Comparison of ENCODE assay signal across 11 mouse cellular contexts in genomic region chr2:17363337-17364216, GRCm38 (mm10).
DNase-seq lines count a peak whose midpoint lies in the region; ATAC-seq and TF ChIP-seq lines count a peak whose summit lies in the region.
"Had no signal": no experiment of that assay in that cellular context is flagged by ENCODE, and none has a peak within 500 bp of the region (broad histone marks: within the 10 kb centered on the region; RNA-seq: fewer than 3 reads in every experiment).

No protein-coding gene starts in this region.

- WGBS in midbrain, postnatal 0 days, result 33% methylated on average over 12 of the region's 12 CpGs
- whole genome bisulfite sequencing in hindbrain, embryonic 14.5 days, result 69% methylated on average over 12 of the region's 12 CpGs

- no peak overlapping the region for H3K9ac ChIP-seq in midbrain, postnatal 0 days (replicated peaks; ENCODE audit: low read length, poor library complexity, severe bottlenecking)
- H3K9ac ChIP-seq in hindbrain, embryonic 14.5 days, result no peak overlapping the region
- H3K9ac ChIP-seq: hindbrain, embryonic 13.5 days had no signal

- peak; percentile 14 to 17 for DNase-seq in layer of hippocampus, postnatal 14 days (ENCODE audit: low spot score in 2 of 2)
- DNase-seq in layer of hippocampus, adult 9-11 months, result no peak
- DNase-seq in T-cell, adult 2 months (ENCODE audit: low spot score), result peak; percentile 39
- peak; percentile 26 for DNase-seq in embryo, embryonic 11 days
- no peak for DNase-seq in midbrain, postnatal 0 days (ENCODE audit: low spot score)
- DNase-seq in hindbrain, embryonic 14.5 days (ENCODE audit: low spot score), result no peak
- DNase-seq in cerebellum, adult 18-20 months, result no peak
- DNase-seq in urinary bladder, postnatal 25 days (ENCODE audit: low spot score), result no peak
- DNase-seq: cerebellum, adult 11-12 months; right cerebral cortex, postnatal 14 days had no signal

- peak overlapping the region; percentile 22; the same call in 1 of the 2 replicates for H3K4me2 ChIP-seq in midbrain, postnatal 0 days (ENCODE audit: low read depth, low read length, poor library complexity, severe bottlenecking)
- H3K4me2 ChIP-seq in hindbrain, embryonic 14.5 days (replicated peaks), result no peak overlapping the region
- H3K4me2 ChIP-seq: hindbrain, embryonic 13.5 days had no signal

- H3K4me3 ChIP-seq in midbrain, postnatal 0 days (ENCODE audit: low read depth, low read length), result no peak overlapping the region
- H3K4me3 ChIP-seq in hindbrain, embryonic 14.5 days (replicated peaks; ENCODE audit: low read length), result no peak overlapping the region
- H3K4me3 ChIP-seq: hindbrain, embryonic 13.5 days had no signal

- H3K27me3 ChIP-seq in midbrain, postnatal 0 days (ENCODE audit: insufficient read depth, low read length), result no peaks in the 10 kb centered on the region
- H3K27me3 ChIP-seq in hindbrain, embryonic 14.5 days (ENCODE audit: control insufficient read depth, insufficient read depth, low read length), result no peaks in the 10 kb centered on the region
- H3K27me3 ChIP-seq: hindbrain, embryonic 13.5 days had no signal

- no peak overlapping the region for H3K27ac ChIP-seq in midbrain, postnatal 0 days (ENCODE audit: low read depth, low read length)
- no peak overlapping the region for H3K27ac ChIP-seq in hindbrain, embryonic 14.5 days
- H3K27ac ChIP-seq: hindbrain, embryonic 13.5 days had no signal

- no peaks in the 10 kb centered on the region for H3K4me1 ChIP-seq in midbrain, postnatal 0 days (ENCODE audit: insufficient read depth, low read length)
- H3K4me1 ChIP-seq in hindbrain, embryonic 14.5 days (replicated peaks; ENCODE audit: control insufficient read depth, insufficient read depth, low read length), result no peaks in the 10 kb centered on the region
- H3K4me1 ChIP-seq: hindbrain, embryonic 13.5 days had no signal

- no peak for ATAC-seq in midbrain, postnatal 0 days (ENCODE audit: low FRiP score)
- ATAC-seq in hindbrain, embryonic 14.5 days (ENCODE audit: low FRiP score), result no peak

- no peaks in the 10 kb centered on the region for H3K36me3 ChIP-seq in midbrain, postnatal 0 days (ENCODE audit: insufficient read depth, low read length)
- H3K36me3 ChIP-seq in hindbrain, embryonic 14.5 days (replicated peaks; ENCODE audit: control insufficient read depth, insufficient read depth), result no peaks in the 10 kb centered on the region
- H3K36me3 ChIP-seq: hindbrain, embryonic 13.5 days had no signal

- TF ChIP-seq CTCF in midbrain, postnatal 0 days (IDR thresholded peaks at IDR 0.05), result no peak

- H3K9me3 ChIP-seq in midbrain, postnatal 0 days (ENCODE audit: low read length), result no peaks in the 10 kb centered on the region
- H3K9me3 ChIP-seq in hindbrain, embryonic 14.5 days (ENCODE audit: control insufficient read depth, low read length), result no peaks in the 10 kb centered on the region
- H3K9me3 ChIP-seq: hindbrain, embryonic 13.5 days had no signal

Comparison
In these comparisons a context has a peak if more than half of its experiments do, and no peak if none do; other contexts are left out.
1. DNase-seq: peak in layer of hippocampus, postnatal 14 days (2 of 2), T-cell, adult 2 months (single experiment) and embryo, embryonic 11 days (single experiment); none in layer of hippocampus, adult 9-11 months (single experiment), midbrain, postnatal 0 days (single experiment), hindbrain, embryonic 14.5 days (single experiment), cerebellum, adult 18-20 months (0 of 2) and urinary bladder, postnatal 25 days (single experiment).